Mouse (Mus musculus) colon, adult 2 months (tissue): Measurements from ENCODE around the gene Sprr2e. TPM values are rescaled to one million over a fixed set of nuclear protein-coding genes. Genes with fewer than 3 reads are reported as not detected.

Experiments used
- polyA plus RNA-seq: library from polyadenylated mRNA; depleted of rRNA; stranded (reverse); fragments of >200 nt; gene quantifications from 2 replicates; pipeline ENCODE4 v1.2.3, GENCODE M21; 2012; rRNA removed

The Sprr2e gene
- polyA plus RNA-seq: not detected in 2 replicates

GRCm38 (mm10) chr3:92351843-92352242, at the start of gene Sprr2e:
Gene Sprr2e, plus strand, starts transcription at chr3:92352143.

GRCm38 (mm10) chr3:92316320-92316719, 35.6 kb upstream of the Sprr2e start, which contains the start of gene Sprr2b:
Gene Sprr2b, plus strand, starts transcription at chr3:92316620.

GRCm38 (mm10) chr3:92338840-92339239, 13.1 kb upstream of the Sprr2e start, which contains the start of gene Sprr2d:
Gene Sprr2d, plus strand, starts transcription at chr3:92339140.

GRCm38 (mm10) chr3:92364887-92365286, 12.9 kb downstream of the Sprr2e start, which contains the start of gene Sprr2f:
Gene Sprr2f, plus strand, starts transcription at chr3:92365187.

GRCm38 (mm10) chr3:92385385-92385784, 33.4 kb downstream of the Sprr2e start, which contains the start of gene Sprr2h:
Gene Sprr2h, plus strand, starts transcription at chr3:92385685.

Other genes starting within 250 kb of the Sprr2e start
- gene Prr9, start 228.2 kb upstream of the Sprr2e start, polyA plus RNA-seq: not detected in 2 replicates
- gene Lelp1, start 209.4 kb upstream of the Sprr2e start, polyA plus RNA-seq: not detected in 2 replicates
- gene Sprr2a1, start 136.3 kb upstream of the Sprr2e start, polyA plus RNA-seq: 32.7 and 59.6 TPM in 2 replicates
- 23,758 and 55,060 TPM in 2 replicates for gene Sprr2a2, start 136.2 kb upstream of the Sprr2e start, polyA plus RNA-seq
- 643 and 812 TPM in 2 replicates for gene Sprr2a3, start 66.7 kb upstream of the Sprr2e start, polyA plus RNA-seq
- not detected in 2 replicates for gene Sprr2b, start 35.5 kb upstream of the Sprr2e start, polyA plus RNA-seq
- not detected in 2 replicates for gene Sprr2d, start 13.0 kb upstream of the Sprr2e start, polyA plus RNA-seq
- not detected in 2 replicates for gene Sprr2f, start 13.0 kb downstream of the Sprr2e start, polyA plus RNA-seq
- gene Sprr2h, start 33.5 kb downstream of the Sprr2e start, polyA plus RNA-seq: 0.22 TPM in 1 of 2 replicates, not detected in the other
- not detected in 2 replicates for gene Sprr2i, start 55.8 kb downstream of the Sprr2e start, polyA plus RNA-seq
- not detected in 2 replicates for gene Sprr2j-ps, start 65.9 kb downstream of the Sprr2e start, polyA plus RNA-seq
- gene Gm9774, start 77.3 kb downstream of the Sprr2e start, polyA plus RNA-seq: 4.5 and 8.2 TPM in 2 replicates
- gene Sprr2k, start 80.4 kb downstream of the Sprr2e start, polyA plus RNA-seq: not detected in 2 replicates
- not detected in 2 replicates for gene Sprr1b, start 86.6 kb downstream of the Sprr2e start, polyA plus RNA-seq
- gene Sprr3, start 106.6 kb downstream of the Sprr2e start, polyA plus RNA-seq: not detected in 2 replicates
- gene Sprr1a, start 133.8 kb downstream of the Sprr2e start, polyA plus RNA-seq: 27.3 and 33.0 TPM in 2 replicates
- gene Sprr4, start 148.3 kb downstream of the Sprr2e start, polyA plus RNA-seq: not detected in 2 replicates
- gene 2310046K23Rik, start 182.4 kb downstream of the Sprr2e start, polyA plus RNA-seq: not detected in 2 replicates
- gene Ivl, start 221.6 kb downstream of the Sprr2e start, polyA plus RNA-seq: not detected in 2 replicates
- gene Smcp, start 236.9 kb downstream of the Sprr2e start, polyA plus RNA-seq: not detected in 2 replicates